Mouse (Mus musculus) MEL (cell line): ENCODE results near the gene Rxra. TPM values are rescaled to one million over a fixed set of nuclear protein-coding genes. Genes with fewer than 3 reads are reported as not detected.

Experiments used
- DNase-seq: peaks from one replicate; pipeline ENCODE4 v3.0.0; 2011; ENCODE audit warnings: low read depth, low spot score
- H3K27ac ChIP-seq: 2 replicates; pipeline ENCODE4 v1.5.1; 2012; ENCODE audit warnings: low read depth, mild to moderate bottlenecking, control low read depth, low read length, moderate library complexity; ENCODE audit not compliant: control insufficient read depth
- H3K27me3 ChIP-seq, 2 experiments: fragments of 150-350 bp in 1 of 2; sonication (generic) in 1 of 2; 2 replicates each; pipeline ENCODE4 v1.6.1; 2012; ENCODE audit warnings: low read length in 2 of 2, mild to moderate bottlenecking in 2 of 2, improper control_type of control experiment in 1 of 2, moderate library complexity in 1 of 2; ENCODE audit not compliant: insufficient read depth in 2 of 2, control insufficient read depth in 1 of 2
- H3K36me3 ChIP-seq, 2 experiments: 2 replicates each; pipeline ENCODE4 v1.6.1; 2012 to 2014; ENCODE audit warnings: low read length in 2 of 2, improper control_type of control experiment in 1 of 2, inconsistent platforms in 1 of 2, mild to moderate bottlenecking in 1 of 2; ENCODE audit not compliant: insufficient read depth in 2 of 2, control insufficient read depth in 1 of 2
- H3K4me1 ChIP-seq, 2 experiments: fragments of 150-350 bp in 1 of 2; sonication (generic) in 1 of 2; 2 replicates each; pipeline ENCODE4 v1.6.1; 2012; ENCODE audit warnings: low read length in 2 of 2, improper control_type of control experiment in 1 of 2, mild to moderate bottlenecking in 1 of 2; ENCODE audit not compliant: insufficient read depth in 2 of 2, control insufficient read depth in 1 of 2
- H3K4me3 ChIP-seq, 2 experiments: fragments of 150-350 bp in 1 of 2; sonication (generic) in 1 of 2; 2 replicates each; pipeline ENCODE4 v1.5.1; 2012; ENCODE audit warnings: low read depth in 2 of 2, low read length in 2 of 2, mild to moderate bottlenecking in 2 of 2, moderate library complexity in 2 of 2, control low read depth in 1 of 2, improper control_type of control experiment in 1 of 2; ENCODE audit not compliant: control insufficient read depth in 1 of 2, insufficient read depth in 1 of 2
- H3K79me2 ChIP-seq: 2 replicates; pipeline ENCODE4 v1.6.1; 2012; ENCODE audit warnings: mild to moderate bottlenecking, low read length, moderate library complexity; ENCODE audit not compliant: control insufficient read depth, poor library complexity, insufficient read depth
- H3K9ac ChIP-seq: 2 replicates; pipeline ENCODE4 v1.6.1; 2012; ENCODE audit warnings: low read depth, mild to moderate bottlenecking, control low read depth, low read length, moderate library complexity; ENCODE audit not compliant: control insufficient read depth, poor library complexity, severe bottlenecking
- H3K9me3 ChIP-seq: fragments of 150-350 bp; sonication (generic); replicated peaks from 2 replicates; pipeline ENCODE4 v1.6.1; 2012; ENCODE audit warnings: mild to moderate bottlenecking, low read length, improper control_type of control experiment, moderate library complexity; ENCODE audit not compliant: insufficient read depth
- BHLHE40 ChIP-seq: IDR thresholded peaks from 2 replicates; pipeline ENCODE4 v1.6.1; 2012; ENCODE audit warnings: low read depth, mild to moderate bottlenecking, inconsistent platforms, low read length, improper control_type of control experiment, borderline replicate concordance
- CTCF ChIP-seq, 3 experiments: IDR thresholded peaks in 2 of 3; conservative IDR thresholded peaks in 1 of 3; 2 replicates each; pipeline ENCODE4 v1.5.1; 2011 to 2012; ENCODE audit warnings: low read length in 3 of 3, low read depth in 2 of 3, mild to moderate bottlenecking in 2 of 3, improper control_type of control experiment in 1 of 3, inconsistent platforms in 1 of 3, mixed read lengths in 1 of 3, moderate library complexity in 1 of 3; ENCODE audit not compliant: control insufficient read depth in 1 of 3, insufficient read depth in 1 of 3, poor library complexity in 1 of 3, severe bottlenecking in 1 of 3
- EP300 ChIP-seq, 2 experiments: IDR thresholded peaks; 2 replicates each; pipeline ENCODE4 v1.6.1; 2011; ENCODE audit warnings: improper control_type of control experiment in 2 of 2, low read length in 2 of 2, low read depth in 1 of 2, mild to moderate bottlenecking in 1 of 2
- ETS1 ChIP-seq: IDR thresholded peaks from 2 replicates; pipeline ENCODE4 v1.6.1; 2012; ENCODE audit warnings: low read depth, mild to moderate bottlenecking, inconsistent platforms, low read length, improper control_type of control experiment, moderate library complexity
- GATA1 ChIP-seq: IDR thresholded peaks from 2 replicates; pipeline ENCODE4 v1.6.1; 2011; ENCODE audit warnings: low read depth, low read length, improper control_type of control experiment
- JUND ChIP-seq: IDR thresholded peaks from 2 replicates; pipeline ENCODE4 v1.6.1; 2011; ENCODE audit warnings: low read depth, mild to moderate bottlenecking, improper control_type of control experiment, low read length
- KAT2A ChIP-seq: conservative IDR thresholded peaks from 2 replicates; pipeline ENCODE4 v1.6.1; 2012; ENCODE audit warnings: low read depth, low read length, improper control_type of control experiment, inconsistent platforms
- MAFK ChIP-seq: IDR thresholded peaks from 2 replicates; pipeline ENCODE4 v1.6.1; 2011; ENCODE audit warnings: low read depth, mild to moderate bottlenecking, low read length, improper control_type of control experiment, borderline replicate concordance
- MEF2A ChIP-seq: IDR thresholded peaks from 2 replicates; pipeline ENCODE4 v1.6.1; 2014; ENCODE audit warnings: low read depth, mild to moderate bottlenecking, inconsistent platforms, low read length, improper control_type of control experiment; ENCODE audit not compliant: poor library complexity, insufficient replicate concordance, severe bottlenecking; ENCODE audit errors: extremely low read depth
- MXI1 ChIP-seq: IDR thresholded peaks from 2 replicates; pipeline ENCODE4 v1.6.1; 2011; ENCODE audit warnings: mild to moderate bottlenecking, low read depth, low read length, improper control_type of control experiment
- MYB ChIP-seq: IDR thresholded peaks from 2 replicates; pipeline ENCODE4 v1.6.1; 2011; ENCODE audit warnings: mild to moderate bottlenecking, low read depth, low read length, improper control_type of control experiment
- MYC ChIP-seq: IDR thresholded peaks from 2 replicates; pipeline ENCODE4 v1.6.1; 2011; ENCODE audit warnings: low read depth, mild to moderate bottlenecking, low read length, improper control_type of control experiment, moderate library complexity
- NRF1 ChIP-seq: IDR thresholded peaks from 2 replicates; pipeline ENCODE4 v1.6.1; 2014; ENCODE audit warnings: low read depth, mild to moderate bottlenecking, inconsistent platforms, low read length, improper control_type of control experiment, moderate library complexity; ENCODE audit not compliant: poor library complexity, insufficient read depth, severe bottlenecking
- POLR2A ChIP-seq, 2 experiments: IDR thresholded peaks; 2 replicates each; pipeline ENCODE4 v1.6.1; 2011 to 2012; ENCODE audit warnings: low read length in 2 of 2, mild to moderate bottlenecking in 2 of 2, control low read depth in 1 of 2, improper control_type of control experiment in 1 of 2, low read depth in 1 of 2, moderate library complexity in 1 of 2; ENCODE audit not compliant: control insufficient read depth in 1 of 2, insufficient read depth in 1 of 2, poor library complexity in 1 of 2
- POLR2AphosphoS5 ChIP-seq: IDR thresholded peaks from 2 replicates; pipeline ENCODE4 v1.6.1; 2012; ENCODE audit warnings: low read depth, borderline replicate concordance, mild to moderate bottlenecking, inconsistent platforms, low read length, moderate library complexity, mixed read lengths
- RCOR1 ChIP-seq: IDR thresholded peaks from 2 replicates; pipeline ENCODE4 v1.6.1; 2012; ENCODE audit warnings: low read depth, mild to moderate bottlenecking, inconsistent platforms, low read length, improper control_type of control experiment
- SIN3A ChIP-seq: IDR thresholded peaks from 2 replicates; pipeline ENCODE4 v1.6.1; 2012; ENCODE audit warnings: low read length, improper control_type of control experiment, inconsistent platforms
- TAL1 ChIP-seq: IDR thresholded peaks from 2 replicates; pipeline ENCODE4 v1.6.1; 2012; ENCODE audit warnings: mild to moderate bottlenecking, inconsistent platforms, low read length, moderate library complexity, mixed read lengths
- TCF12 ChIP-seq: IDR thresholded peaks from 2 replicates; pipeline ENCODE4 v1.6.1; 2014; ENCODE audit warnings: low read depth, mild to moderate bottlenecking, inconsistent platforms, low read length, improper control_type of control experiment, moderate library complexity
- USF2 ChIP-seq, 2 experiments: IDR thresholded peaks; 2 replicates each; pipeline ENCODE4 v1.6.1; 2011 to 2012; ENCODE audit warnings: improper control_type of control experiment in 2 of 2, low read length in 2 of 2, borderline replicate concordance in 1 of 2, inconsistent platforms in 1 of 2, low read depth in 1 of 2, mild to moderate bottlenecking in 1 of 2; ENCODE audit not compliant: insufficient read depth in 1 of 2
- ZMIZ1 ChIP-seq: IDR thresholded peaks from 2 replicates; pipeline ENCODE4 v1.6.1; 2012; ENCODE audit warnings: low read depth, mild to moderate bottlenecking, inconsistent platforms, low read length, improper control_type of control experiment, moderate library complexity
- polyA plus RNA-seq, 2 experiments: library from polyadenylated mRNA; stranded (reverse) in 1 of 2; unstranded in 1 of 2; fragments of >175 nt in 1 of 2; fragments of >200 nt in 1 of 2; gene quantifications; 2 replicates each; pipeline versions ENCODE4 v1.2.1 to v1.2.4; 2012; ENCODE audit warnings: low replicate concordance in 2 of 2, low read depth in 1 of 2; ENCODE audit not compliant: insufficient read length in 2 of 2, insufficient read depth in 1 of 2, missing spikeins in 1 of 2
- total RNA-seq: library from RNA; depleted of rRNA; stranded (reverse); fragments of 300-350 nt; gene quantifications from 2 replicates; pipeline ENCODE4 v1.2.3, GENCODE M21; 2012

Rxra gene
- total and polyA plus RNA-seq, 3 experiments, result 11.7 to 19.6 TPM; not detected in 1

GRCm38 (mm10) chr2:27654321-27655232, 21.7 kb upstream of the Rxra start:
- Histone ChIP-seq H3K4me1 (peaks cover 3 to 21% of the 10 kb centered on the region in 2 experiments; a peak in 3 of 4 replicates), H3K27me3 (peaks cover 2 to 5% of the 10 kb centered on the region in 2 experiments; a peak in 2 of 4 replicates), H3K4me3 (no peak overlapping the region), H3K27ac (no peak overlapping the region), H3K9ac (no peak overlapping the region), H3K36me3 (peaks cover 0 to 10% of the 10 kb centered on the region in 2 experiments; a peak in 2 of 4 replicates), H3K9me3 (no peaks in the 10 kb centered on the region), H3K79me2 (no peaks in the 10 kb centered on the region)
- TF ChIP-seq CTCF (IDR thresholded peaks at IDR 0.05 in 2 of 3, conservative IDR thresholded peaks at IDR 0.05 in 1 of 3; ENCODE audit: control insufficient read depth in 1 of 3, insufficient read depth in 1 of 3, low read depth in 2 of 3, low read length in 3 of 3, poor library complexity in 1 of 3, severe bottlenecking in 1 of 3) (no peak), ETS1 (0 out of 2 replicates have a peak, but pooled peaks have one; percentile 25), NRF1 (no peak), POLR2A (IDR thresholded peaks at IDR 0.05; ENCODE audit: control insufficient read depth in 1 of 2, insufficient read depth in 1 of 2, low read depth in 1 of 2, low read length in 2 of 2, poor library complexity in 1 of 2) (no peak), EP300 (IDR thresholded peaks at IDR 0.05; ENCODE audit: low read depth in 1 of 2, low read length in 2 of 2) (peak; percentile 51 to 69; a peak in 3 of 4 replicates), POLR2AphosphoS5 (no peak), MAFK (no peak), RCOR1 (peak; percentile 56; the same call in 1 of the 2 replicates), GATA1 (peak; percentile 67), TAL1 (peak; percentile 35; the same call in 1 of the 2 replicates), KAT2A (no peak), SIN3A (peak; percentile 53), BHLHE40 (peak; percentile 31; the same call in 1 of the 2 replicates), JUND (no peak), TCF12 (peak; percentile 81), MXI1 (0 out of 2 replicates have a peak, but pooled peaks have one; percentile 36), MEF2A (no peak), USF2 (IDR thresholded peaks at IDR 0.05; ENCODE audit: borderline replicate concordance in 1 of 2, insufficient read depth in 1 of 2, low read depth in 1 of 2, low read length in 2 of 2) (no peak), ZMIZ1 (no peak), MYB (no peak), MYC (no peak)
- peak; percentile 48 for DNase-seq
